Mouse (Mus musculus): ENCODE data around the gene Capzb. TPM values are rescaled to one million over a fixed set of nuclear protein-coding genes. Genes with fewer than 3 reads are reported as not detected.

The Capzb gene
- 100 to 1,000 TPM; 472 to 500 TPM for total RNA-seq (2021)
- long read RNA-seq, experiment 1, transcript Capzb-204 (9 exons, 1,674 nt): minor isoform, 25 of 618 reads
- long read RNA-seq, experiment 1, transcript Capzb-203 (10 exons, 1,702 nt): major isoform, 505 of 618 reads
- long read RNA-seq, experiment 1, partial matches to known transcripts: 38 of 618 reads
- long read RNA-seq, experiment 1, other reads (novel, unspliced or antisense): 50 of 618 reads
- long read RNA-seq, experiment 2, transcript Capzb-203 (10 exons, 1,702 nt): major isoform, 518 of 604 reads
- long read RNA-seq, experiment 2, transcript Capzb-204 (9 exons, 1,674 nt): minor isoform, 22 of 604 reads
- long read RNA-seq, experiment 2, partial matches to known transcripts: 31 of 604 reads
- long read RNA-seq, experiment 2, other reads (novel, unspliced or antisense): 33 of 604 reads

DNA sequence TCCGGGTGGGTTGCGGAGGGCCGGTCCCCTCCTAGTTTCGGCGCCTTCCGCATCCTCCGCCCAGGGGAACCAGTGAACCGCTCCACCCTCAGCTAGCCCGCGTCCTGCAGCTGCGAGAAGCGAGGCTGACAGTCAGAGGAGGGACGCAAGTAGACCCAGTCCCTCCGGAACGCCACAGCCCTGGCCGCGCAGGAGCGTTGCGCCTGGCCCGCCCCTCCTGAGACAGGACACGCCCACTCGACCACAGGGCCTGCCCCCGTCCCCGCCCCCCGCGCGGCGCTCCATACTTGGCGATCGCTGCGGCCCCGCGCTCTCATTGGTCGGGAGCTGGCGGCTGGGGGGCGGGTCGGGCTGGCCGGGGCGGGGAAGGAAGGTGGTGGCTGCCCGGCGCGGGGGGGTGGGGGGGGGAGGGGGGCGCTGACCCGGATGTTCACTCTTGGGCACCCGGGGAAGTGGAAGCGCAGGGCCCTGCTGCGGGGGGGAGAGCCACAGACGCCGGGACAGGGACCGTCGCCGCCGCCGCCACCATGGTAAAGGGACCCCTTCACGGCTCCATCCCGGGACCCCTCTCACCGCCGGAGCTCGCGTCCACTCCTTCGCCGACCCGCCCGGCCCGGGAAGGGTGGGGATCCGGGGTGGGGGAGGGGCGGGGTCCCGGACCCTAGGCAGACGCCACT is at the start of gene Capzb:
Gene Capzb, plus strand, starts transcription at position 401 of the 677 bp plus-strand sequence.
- peak; percentile 98 for DNase-seq

DNA sequence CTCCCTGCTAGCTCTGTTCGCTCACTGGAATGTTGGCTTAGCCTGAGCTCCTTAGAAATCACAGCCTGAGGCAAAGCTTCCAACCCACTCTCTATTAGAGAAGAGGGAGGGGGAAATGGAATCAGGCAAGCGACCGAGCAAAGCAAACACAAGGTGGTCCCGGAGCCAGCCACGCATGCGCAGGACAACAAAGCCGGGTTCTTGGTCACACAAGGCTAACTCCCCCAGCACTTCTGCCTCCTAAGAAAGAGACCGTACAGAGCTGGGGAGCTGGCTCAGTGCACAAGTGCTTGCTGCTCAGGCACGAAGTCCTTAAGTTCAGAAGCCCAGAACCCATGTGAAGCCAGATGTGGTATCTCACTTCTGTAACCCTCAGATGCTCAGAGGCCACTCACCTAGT is 49.7 kb upstream of the Capzb start:
- DNase-seq: no peak

DNA sequence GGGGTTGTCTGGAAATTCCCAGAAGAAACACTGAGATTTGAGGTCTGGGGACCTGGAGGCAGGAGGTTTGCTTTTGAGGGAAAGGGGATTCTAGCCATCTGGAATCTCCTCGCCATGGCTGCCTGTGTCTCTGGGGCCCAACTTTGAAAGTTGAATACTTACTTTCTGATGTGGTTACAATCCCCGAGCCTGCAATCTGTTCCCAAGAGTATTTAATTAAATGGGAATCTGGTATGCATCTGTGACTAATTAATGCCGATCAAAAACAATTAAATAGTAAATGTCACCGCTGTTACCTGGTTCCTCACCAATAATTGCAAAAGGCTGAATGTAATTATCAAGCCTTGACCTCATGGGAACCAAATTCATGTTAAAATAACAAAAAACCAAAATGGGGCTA is 48.1 kb upstream of the Capzb start:
- DNase-seq: no peak

- no peak for DNase-seq
Observed at GRCm38 (mm10) chr4:139145156-139145555, 47.5 kb upstream of the Capzb start.

- peak; percentile 76 for DNase-seq
Observed at GRCm38 (mm10) chr4:139146760-139147159, 45.9 kb upstream of the Capzb start.

DNA sequence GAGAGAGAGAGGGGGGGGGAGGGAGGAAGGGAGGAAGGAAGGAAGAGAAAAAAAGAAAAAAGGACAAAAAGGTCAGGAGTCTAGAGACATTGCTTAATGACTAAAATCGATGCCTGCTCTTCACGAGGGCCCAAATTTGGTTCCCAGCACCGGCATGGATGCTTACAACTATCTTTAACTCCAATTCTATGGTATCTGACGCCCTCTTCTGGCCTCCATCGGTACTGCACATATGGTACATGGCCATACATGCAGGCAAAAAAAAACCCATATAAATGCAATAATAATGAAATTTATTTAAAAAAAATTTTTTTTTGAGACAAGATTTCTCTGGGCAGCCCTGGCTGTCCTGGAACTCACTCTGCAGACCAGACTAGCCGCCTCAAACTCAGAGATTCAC is 41.3 kb upstream of the Capzb start:
- DNase-seq: no peak

DNA sequence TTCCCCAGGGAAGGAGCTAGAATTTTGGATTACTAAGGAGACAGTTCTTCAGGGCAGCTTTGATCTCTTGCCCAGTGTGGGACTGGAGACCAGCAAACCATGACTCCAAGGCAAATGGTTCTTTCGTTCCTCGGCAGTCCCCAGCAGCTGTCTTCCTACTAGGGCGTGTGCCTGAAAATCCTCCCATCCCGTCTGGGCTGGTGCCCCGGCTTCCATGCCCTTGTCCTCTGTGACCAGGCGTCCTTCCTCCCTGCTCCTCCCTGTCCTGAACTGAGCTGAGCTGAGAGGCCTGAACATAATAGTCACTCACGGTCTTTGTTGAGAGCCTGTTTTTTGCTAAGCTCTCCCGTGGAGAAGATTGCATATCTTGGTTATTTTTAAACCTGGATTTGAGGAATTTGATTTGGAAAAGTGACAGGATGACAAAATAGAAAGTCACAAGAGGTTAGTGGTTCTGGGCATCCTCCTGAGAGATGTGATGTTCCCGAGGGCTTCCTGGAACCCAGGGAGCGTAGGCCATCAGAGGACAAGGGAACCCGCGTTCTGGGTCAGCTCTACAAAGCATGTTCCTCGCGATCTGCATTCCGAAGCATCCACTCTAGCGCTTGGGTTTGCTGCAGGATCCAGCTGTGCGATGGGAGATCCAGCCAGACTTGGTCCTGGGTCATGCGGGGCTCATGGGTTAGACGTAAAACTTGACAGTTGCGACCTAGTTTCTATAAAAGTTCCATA is 38.0 kb upstream of the Capzb start:
- peak; percentile 84 for DNase-seq

GRCm38 (mm10) chr4:139156538-139156937 is 36.2 kb upstream of the Capzb start:
- no peak for DNase-seq

GRCm38 (mm10) chr4:139158350-139158749 is 34.3 kb upstream of the Capzb start:
- DNase-seq: no peak

- DNase-seq: no peak
Observed at GRCm38 (mm10) chr4:139161076-139161475, 31.6 kb upstream of the Capzb start.

- DNase-seq: no peak
Observed at GRCm38 (mm10) chr4:139164082-139164481, 28.6 kb upstream of the Capzb start.

GRCm38 (mm10) chr4:139165259-139165658 is 27.4 kb upstream of the Capzb start:
- no peak for DNase-seq

DNA sequence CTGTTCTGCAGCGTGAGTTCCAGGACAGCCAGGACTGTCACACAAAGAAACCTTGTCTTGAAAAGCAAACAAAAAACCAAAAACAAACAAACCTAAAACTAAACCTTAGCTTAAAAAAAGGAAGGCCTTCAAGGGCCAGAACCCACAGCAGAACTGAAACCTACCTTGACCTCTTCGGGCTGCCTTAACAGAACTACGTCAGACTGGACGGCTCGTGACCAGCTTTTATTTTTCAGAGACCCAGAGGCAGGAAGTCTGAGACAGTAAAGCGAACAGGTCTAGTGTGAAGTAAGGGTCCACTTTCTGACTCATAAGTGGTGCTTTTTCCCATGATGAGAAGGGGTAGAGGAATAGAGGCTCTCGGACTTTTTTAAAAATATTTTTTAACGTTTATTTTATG is 26.5 kb upstream of the Capzb start:
- no peak for DNase-seq

DNA sequence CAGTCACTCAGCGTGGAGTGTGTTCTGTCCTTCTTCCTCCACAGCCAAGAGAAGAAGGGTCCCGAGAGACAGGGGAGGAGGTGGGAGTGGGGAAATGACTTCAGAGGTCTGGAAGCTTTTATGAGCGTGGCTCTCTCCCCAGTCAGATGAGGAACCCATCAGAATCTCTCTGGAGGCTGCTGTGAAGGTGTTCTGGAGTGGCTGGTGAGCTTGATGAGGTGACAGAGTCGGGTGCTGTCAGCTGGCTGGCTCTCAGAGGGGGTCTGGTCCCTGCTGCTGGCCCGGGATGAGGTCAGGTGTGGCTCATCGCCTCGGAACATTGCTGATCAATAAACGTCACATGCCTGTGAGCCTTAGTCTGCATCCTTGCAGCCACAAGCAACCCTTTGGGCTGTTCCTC is 25.6 kb upstream of the Capzb start:
- peak; percentile 34 for DNase-seq

DNA sequence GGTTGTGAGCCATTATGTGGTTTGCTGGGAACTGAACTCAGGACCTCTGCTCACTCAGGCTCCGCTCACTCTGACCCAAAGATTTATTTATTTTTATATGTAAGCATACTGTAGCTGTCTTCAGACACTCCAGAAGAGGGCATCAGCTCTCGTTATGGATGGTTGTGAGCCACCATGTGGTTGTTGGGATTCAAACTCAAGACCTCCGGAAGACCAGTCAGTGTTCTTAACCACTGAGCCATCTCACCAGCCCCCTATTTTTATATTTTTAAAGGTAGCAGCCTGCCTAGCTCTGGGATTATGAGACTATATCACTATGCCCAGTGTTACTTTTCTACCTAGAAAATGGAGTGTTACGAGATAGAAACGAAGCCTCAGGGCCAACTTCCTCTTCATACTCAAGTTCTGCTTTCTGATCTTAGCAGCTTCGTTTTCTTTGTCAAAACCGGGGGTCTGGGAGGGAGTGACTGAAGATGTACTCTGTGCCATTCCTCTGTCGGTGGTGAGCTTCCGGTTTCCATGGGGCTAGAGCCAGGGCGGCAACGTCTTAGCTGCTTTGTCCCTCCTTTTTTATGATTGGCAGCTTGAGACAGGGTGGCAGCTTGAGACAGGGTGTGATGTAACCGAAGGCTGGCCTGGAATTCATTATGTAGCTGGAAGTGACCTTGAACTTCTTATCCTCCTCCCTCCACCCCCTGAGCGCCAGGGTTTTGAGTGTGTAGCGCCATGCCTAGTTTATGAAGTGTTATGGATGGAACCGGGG is 23.5 kb upstream of the Capzb start:
- peak; percentile 46 for DNase-seq

DNA sequence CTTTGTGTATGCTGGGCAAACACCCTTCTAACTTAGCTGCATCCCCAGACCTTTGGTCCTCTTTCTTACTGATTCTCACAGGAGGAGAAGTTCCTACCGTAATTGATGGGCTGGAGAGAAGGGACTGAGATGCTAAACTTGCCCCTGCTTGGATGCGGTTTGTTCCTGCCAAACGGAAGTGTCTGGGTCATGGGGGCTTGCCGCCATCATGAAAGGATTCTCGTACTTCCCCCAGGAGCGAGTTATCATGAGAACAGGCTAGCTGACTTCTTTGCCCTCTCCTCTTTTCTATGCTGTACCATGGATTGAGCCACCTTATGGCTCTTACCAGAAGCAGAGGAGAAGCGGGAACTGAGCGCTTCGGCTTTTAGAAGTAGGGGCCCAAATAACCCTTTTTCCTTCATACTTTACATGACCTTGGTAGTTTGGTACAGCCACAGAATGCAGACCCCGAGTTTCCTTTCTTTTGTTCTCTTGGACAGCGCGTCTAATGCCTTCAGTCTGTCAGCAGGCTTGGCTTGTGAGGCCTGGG is 22.9 kb upstream of the Capzb start:
- no peak for DNase-seq

DNA sequence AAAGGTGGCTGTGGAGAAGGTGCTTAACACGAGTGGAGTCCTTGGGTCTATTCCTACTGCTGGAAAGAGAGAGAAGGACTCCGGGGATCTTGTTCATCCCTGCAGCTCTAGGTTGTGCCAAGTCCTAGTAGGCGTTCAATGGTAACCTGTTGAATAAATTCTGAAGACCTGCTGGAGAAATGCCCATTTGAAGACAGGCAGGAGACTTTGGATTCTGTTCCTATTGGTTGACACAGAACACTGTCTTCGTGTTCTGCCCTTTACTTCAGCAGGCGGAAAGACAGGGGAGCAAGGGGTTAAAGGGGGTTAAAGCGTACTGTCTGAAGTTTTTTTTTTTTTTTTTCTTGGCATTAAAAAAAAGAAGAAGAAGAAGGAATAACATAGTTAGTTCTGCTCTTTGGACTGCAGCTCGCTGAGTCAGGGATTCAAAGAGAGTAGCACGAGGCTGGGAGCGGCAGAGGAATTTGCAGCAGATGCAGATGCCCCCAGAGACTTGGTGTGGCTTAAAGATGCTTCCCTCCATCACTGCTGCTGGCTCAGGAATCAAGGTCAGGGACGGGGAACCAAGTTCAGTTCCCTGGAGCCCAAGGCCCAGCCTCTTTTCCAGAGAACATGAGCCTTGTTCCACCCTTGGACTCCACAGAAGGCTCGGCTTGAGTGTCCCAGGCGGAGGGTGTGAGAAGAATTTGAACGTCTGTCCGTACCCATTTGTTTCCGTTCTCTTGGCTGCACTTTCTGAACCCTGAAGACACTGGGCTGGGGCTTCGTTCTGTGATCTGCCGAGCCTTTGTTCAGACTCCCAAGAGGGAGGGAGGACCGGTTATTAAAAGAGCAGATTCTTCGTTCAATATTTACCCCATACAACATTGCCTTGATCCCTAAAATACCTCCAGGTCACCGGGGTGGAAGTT is 17.4 kb upstream of the Capzb start:
- peak; percentile 91 for DNase-seq

- DNase-seq: peak; percentile 40
Observed at GRCm38 (mm10) chr4:139176023-139176422, 16.7 kb upstream of the Capzb start.

GRCm38 (mm10) chr4:139177921-139178320 is 14.8 kb upstream of the Capzb start:
- DNase-seq: no peak

DNA sequence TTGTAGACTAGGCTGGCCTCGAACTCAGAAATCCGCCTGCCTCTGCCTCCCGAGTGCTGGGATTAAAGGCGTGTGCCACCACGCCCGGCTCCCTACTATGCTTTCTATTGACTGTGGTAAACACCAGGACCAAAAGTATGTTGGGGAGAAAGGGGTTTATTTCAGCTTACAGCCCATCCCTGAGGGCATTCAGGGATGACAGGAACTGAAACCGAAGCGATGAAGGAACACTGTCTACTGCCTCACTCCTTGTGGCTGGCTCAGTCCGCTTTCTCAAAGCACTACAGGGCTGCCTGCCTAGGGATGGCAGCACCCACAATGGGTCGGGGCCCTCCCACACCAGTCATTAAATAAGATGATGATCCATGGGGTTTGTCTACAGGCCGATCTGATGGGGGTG is 14.3 kb upstream of the Capzb start:
- DNase-seq: no peak

DNA sequence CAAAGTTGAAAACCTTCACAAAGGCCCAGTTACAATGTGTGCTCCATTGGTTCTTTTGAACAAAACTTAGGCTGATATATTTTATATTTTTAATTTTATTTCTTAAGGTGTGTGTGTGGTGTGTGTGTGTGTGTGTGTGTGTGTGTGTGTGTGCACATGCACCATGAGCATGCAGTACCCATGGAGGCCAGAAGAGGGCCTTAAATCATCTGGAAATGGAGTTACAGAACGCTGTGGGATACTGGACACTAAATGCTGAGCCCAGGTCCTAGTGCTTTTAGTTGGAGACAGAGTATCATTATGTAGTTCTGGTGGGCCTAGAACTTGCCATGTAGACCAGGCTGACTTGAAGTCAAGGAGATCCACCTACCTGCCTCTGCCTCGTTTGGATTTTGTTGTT is 13.5 kb upstream of the Capzb start:
- no peak for DNase-seq

All from gastrocnemius, postnatal 25 days (tissue).